Mouse (Mus musculus) layer of hippocampus, postnatal 14 days (tissue): ENCODE data around the gene Naaa. TPM values are rescaled to one million over a fixed set of nuclear protein-coding genes. Genes with fewer than 3 reads are reported as not detected.

Experiments
- DNase-seq, 2 experiments: peaks; one replicate each; pipeline ENCODE4 v3.0.0; 2021 to 2022; ENCODE audit warnings: low spot score in 2 of 2, mixed read lengths in 1 of 2
- total RNA-seq, 2 experiments: library from RNA; stranded (reverse); gene quantifications; 2 replicates each; pipeline ENCODE4 v1.2.3; 2021

Naaa gene
- total RNA-seq, 2 experiments from 2014 or later, result 35.4 to 36.8 TPM

GRCm38 (mm10) chr5:92218915-92219793, 58.8 kb downstream of the Naaa start:
- DNase-seq, result no peak

GRCm38 (mm10) chr5:92215308-92215707, 62.7 kb downstream of the Naaa start, which contains the start of gene U90926:
Gene U90926 (minus strand): TSS chr5:92215408.
- DNase-seq, result no peak

- DNase-seq, result no peak
Measured at GRCm38 (mm10) chr5:92212231-92212630, 65.7 kb downstream of the Naaa start.

DNA sequence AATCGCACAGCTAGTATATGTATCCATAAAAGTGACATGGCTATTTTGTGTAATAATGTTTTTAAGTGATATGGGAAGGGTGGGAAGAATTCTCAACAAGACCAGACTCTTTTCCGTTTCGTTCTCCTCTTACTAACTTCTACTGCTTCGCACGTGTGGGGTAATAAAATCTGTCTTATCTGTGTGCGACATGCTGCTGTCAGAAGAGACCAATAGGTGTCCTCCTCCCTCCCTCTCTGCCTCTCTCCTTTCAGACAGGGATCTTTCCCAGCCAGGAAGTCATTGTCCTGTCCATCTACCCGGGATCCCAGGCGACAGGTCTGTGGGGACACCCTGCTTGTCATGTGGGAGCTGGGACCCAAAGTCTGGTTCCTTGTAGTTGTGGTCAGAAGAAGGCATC, 67.8 kb downstream of the Naaa start:
- DNase-seq, result no peak

Other genes starting within 250 kb of the Naaa start
- 10 to 100 TPM; 67.0 to 67.3 TPM for gene Cdkl2, start 234.3 kb downstream of the Naaa start, total RNA-seq
- gene G3bp2, start 194.5 kb downstream of the Naaa start, total RNA-seq, result 100 to 1,000 TPM; 178 to 188 TPM
- 10 to 100 TPM; 70.9 to 71.9 TPM for gene Uso1, start 140.2 kb downstream of the Naaa start, total RNA-seq
- not detected for gene U90926, start 62.8 kb downstream of the Naaa start, total RNA-seq
- gene Ppef2, start 21.9 kb downstream of the Naaa start, total RNA-seq, result under 1 TPM; 0.39 to 0.55 TPM
- 10 to 100 TPM; 21.9 to 22.8 TPM for gene Sdad1, start 32.3 kb upstream of the Naaa start, total RNA-seq
- gene Cxcl9, start 49.9 kb upstream of the Naaa start, total RNA-seq, result not detected
- gene Art3, start 53.7 kb upstream of the Naaa start, total RNA-seq, result 1 to 10 TPM; 5.5 to 8.7 TPM
- gene Cxcl10, start 70.7 kb upstream of the Naaa start, total RNA-seq, result not detected
- gene Nup54, start 157.0 kb upstream of the Naaa start, total RNA-seq, result 10 to 100 TPM; 30.2 to 33.8 TPM
- gene Scarb2, start 228.7 kb upstream of the Naaa start, total RNA-seq, result 10 to 100 TPM; 88.0 to 93.8 TPM